Mouse (Mus musculus) frontal cortex, postnatal 25 days (tissue): ENCODE results near the gene Ebf3.

Experiments
- DNase-seq, 2 experiments: peaks; one replicate each; pipeline ENCODE4 v3.0.0; 2022; ENCODE audit warnings: low spot score in 2 of 2

The Ebf3 gene

GRCm38 (mm10) chr7:137313904-137314691 lies at the start of gene Ebf3:
Gene Ebf3 (minus strand): TSS chr7:137314445.
- DNase-seq = no peak

GRCm38 (mm10) chr7:137346860-137347259 lies 32.6 kb upstream of the Ebf3 start:
- no peak for DNase-seq

- DNase-seq = no peak
Measured at GRCm38 (mm10) chr7:137346068-137346467, 31.8 kb upstream of the Ebf3 start.

GRCm38 (mm10) chr7:137333951-137334350 lies 19.7 kb upstream of the Ebf3 start:
- no peak for DNase-seq

- no peak for DNase-seq
Measured at GRCm38 (mm10) chr7:137322926-137323325, 8.7 kb upstream of the Ebf3 start.

- no peak for DNase-seq
Measured at GRCm38 (mm10) chr7:137321961-137322784, 7.9 kb upstream of the Ebf3 start.

GRCm38 (mm10) chr7:137321141-137321813 lies 7.0 kb upstream of the Ebf3 start:
- no peak for DNase-seq

GRCm38 (mm10) chr7:137320320-137320719 lies 6.1 kb upstream of the Ebf3 start:
- DNase-seq = no peak

- no peak for DNase-seq
Measured at GRCm38 (mm10) chr7:137318924-137319885, 5.0 kb upstream of the Ebf3 start.

GRCm38 (mm10) chr7:137318383-137318775 lies 4.1 kb upstream of the Ebf3 start:
- DNase-seq = no peak

GRCm38 (mm10) chr7:137317659-137318382 lies 3.6 kb upstream of the Ebf3 start:
- no peak for DNase-seq

GRCm38 (mm10) chr7:137316926-137317658 lies 2.8 kb upstream of the Ebf3 start:
- no peak for DNase-seq

- no peak for DNase-seq
Measured at GRCm38 (mm10) chr7:137316181-137316925, 2.1 kb upstream of the Ebf3 start.

GRCm38 (mm10) chr7:137315544-137315940 lies 1.3 kb upstream of the Ebf3 start:
- no peak for DNase-seq

- DNase-seq = no peak
Measured at GRCm38 (mm10) chr7:137314710-137315543, 682 bp upstream of the Ebf3 start.

- DNase-seq = no peak
Measured at GRCm38 (mm10) chr7:137313183-137313903, 902 bp downstream of the Ebf3 start.

GRCm38 (mm10) chr7:137312933-137313182 lies 1.4 kb downstream of the Ebf3 start:
- no peak for DNase-seq
